Mouse (Mus musculus) liver, adult 2 months (tissue): ENCODE measurements around the gene Ubac2. TPM values are rescaled to one million over a fixed set of nuclear protein-coding genes. Genes with fewer than 3 reads are reported as not detected.

ENCODE experiments used
- DNase-seq: peaks from one replicate; pipeline ENCODE4 v3.0.0-alpha.2; 2011; ENCODE audit warnings: low read depth, low spot score; ENCODE audit errors: extremely low read depth
- H3K27ac ChIP-seq: fragments of 200-500 bp; replicated peaks from 2 replicates; pipeline ENCODE4 v1.5.1; 2012; ENCODE audit warnings: low read depth, mild to moderate bottlenecking, control low read depth, inconsistent platforms, low read length; ENCODE audit not compliant: insufficient read depth
- H3K27me3 ChIP-seq: fragments of 200-500 bp; 2 replicates; pipeline ENCODE4 v1.6.1; 2012; ENCODE audit warnings: mild to moderate bottlenecking, moderate library complexity, low read length, inconsistent platforms; ENCODE audit not compliant: control insufficient read depth, insufficient read depth
- H3K36me3 ChIP-seq: fragments of 200-500 bp; 2 replicates; pipeline ENCODE4 v1.6.1; 2012; ENCODE audit warnings: low read length, inconsistent platforms; ENCODE audit not compliant: control insufficient read depth, insufficient read depth
- H3K4me1 ChIP-seq: fragments of 200-500 bp; 2 replicates; pipeline ENCODE4 v1.6.1; 2011; ENCODE audit warnings: low read length; ENCODE audit not compliant: control insufficient read depth, insufficient read depth
- H3K4me3 ChIP-seq: fragments of 200-500 bp; 2 replicates; pipeline ENCODE4 v1.5.1; 2011; ENCODE audit warnings: low read depth, mild to moderate bottlenecking, control low read depth, low read length, moderate library complexity; ENCODE audit not compliant: insufficient read depth
- H3K79me2 ChIP-seq: fragments of 200-500 bp; 2 replicates; pipeline ENCODE4 v1.6.1; 2012; ENCODE audit warnings: inconsistent platforms, mild to moderate bottlenecking, low read length, moderate library complexity; ENCODE audit not compliant: control insufficient read depth, insufficient read depth
- H3K9ac ChIP-seq: fragments of 200-500 bp; 2 replicates; pipeline ENCODE4 v1.6.1; 2012; ENCODE audit warnings: low read depth, mild to moderate bottlenecking, control low read depth, inconsistent platforms, low read length
- CTCF ChIP-seq: fragments of 200-500 bp; IDR thresholded peaks from 2 replicates; pipeline ENCODE4 v1.5.1; 2011; ENCODE audit warnings: low read depth, low read length, control low read depth
- POLR2A ChIP-seq: fragments of 200-500 bp; IDR thresholded peaks from 2 replicates; pipeline ENCODE4 v1.6.1; 2011; ENCODE audit warnings: low read length, control low read depth; ENCODE audit not compliant: insufficient read depth; ENCODE audit errors: extremely low read depth
- WGBS: fragments of 180-500 bp; shearing (Covaris S2); methylation state at CpG from one replicate; pipeline ENCODE4 v1.1.7; 2018; 5-methylcytosine and 5-hydroxymethylcytosine counted together
- polyA plus RNA-seq: library from polyadenylated mRNA; depleted of rRNA; stranded (reverse); fragments of >200 nt; gene quantifications from 2 replicates; pipeline ENCODE4 v1.2.3, GENCODE M21; 2012
- total RNA-seq: library from RNA; depleted of rRNA; stranded (reverse); fragments of >200 nt; gene quantifications from 2 replicates; pipeline ENCODE4 v1.2.3, GENCODE M21; 2014

The Ubac2 gene
- total and polyA plus RNA-seq, 2 experiments: 20.3 to 49.4 TPM

DNA sequence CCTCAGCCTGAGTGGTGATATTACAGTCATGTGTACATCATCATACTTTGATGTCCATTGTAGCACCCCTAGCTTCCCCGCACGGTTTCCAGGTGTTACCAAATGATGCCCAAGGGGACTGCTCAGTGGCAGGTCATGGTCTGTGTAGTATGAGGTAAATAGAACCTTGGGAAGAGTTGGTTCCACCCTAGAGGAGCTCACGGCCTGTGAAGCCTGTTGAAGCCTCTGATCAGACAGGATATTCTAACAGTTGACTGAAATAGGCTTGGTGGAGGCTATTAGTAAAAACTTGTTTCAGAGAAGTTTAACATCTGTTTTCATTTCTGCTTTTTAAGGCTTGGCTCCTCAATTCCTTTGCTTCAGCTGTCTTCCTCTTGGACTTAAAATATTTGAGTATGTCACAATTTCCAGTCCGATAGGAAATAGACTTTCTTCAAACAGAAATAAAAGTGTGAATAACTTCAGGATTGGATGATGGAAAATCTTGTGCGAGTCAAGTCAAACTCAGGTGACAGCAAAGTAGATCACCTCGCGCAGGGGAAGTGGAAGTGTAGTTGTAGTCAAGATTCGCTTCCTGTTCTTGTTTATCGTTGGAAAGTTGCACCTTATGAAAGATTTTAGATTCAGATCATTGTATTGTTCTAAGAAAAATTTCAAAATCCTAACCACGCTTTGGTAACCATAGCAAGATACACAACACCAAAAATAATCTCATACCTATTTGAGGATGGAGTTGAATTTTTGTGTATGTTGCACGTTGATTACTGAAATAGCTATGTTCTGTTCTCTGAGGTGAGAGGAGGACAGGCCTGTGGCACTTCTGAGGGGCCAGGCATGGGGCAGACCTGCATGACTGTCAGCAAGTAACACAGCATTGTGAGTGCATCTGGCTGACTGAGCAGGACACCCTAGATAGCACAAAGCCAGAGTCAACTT is 60.1 kb downstream of the Ubac2 start:
- Histone ChIP-seq H3K79me2 (no peaks in the 10 kb centered on the region; the same call in 1 of the 2 replicates), H3K27me3 (no peaks in the 10 kb centered on the region), H3K4me1 (peaks cover 4% of the 10 kb centered on the region), H3K9ac (no peak overlapping the region), H3K27ac (no peak overlapping the region; the same call in 1 of the 2 replicates), H3K4me3 (no peak overlapping the region), H3K36me3 (no peaks in the 10 kb centered on the region)
- no peak for DNase-seq
- WGBS: 85% methylated on average over 11 of the region's 11 CpGs
- TF ChIP-seq POLR2A (no peak), CTCF (no peak)

GRCm38 (mm10) chr14:121939582-121939981 is 61.2 kb downstream of the Ubac2 start:
- H3K9ac ChIP-seq: no peak overlapping the region
- no peak for DNase-seq
- no peaks in the 10 kb centered on the region for H3K27me3 ChIP-seq
- no peak overlapping the region for H3K27ac ChIP-seq
- H3K4me3 ChIP-seq: no peak overlapping the region
- H3K79me2 ChIP-seq: no peaks in the 10 kb centered on the region; the same call in 1 of the 2 replicates
- TF ChIP-seq POLR2A: no peak
- TF ChIP-seq CTCF: no peak
- 93% methylated on average over 3 of the region's 3 CpGs for WGBS
- no peaks in the 10 kb centered on the region for H3K36me3 ChIP-seq
- H3K4me1 ChIP-seq: no peaks in the 10 kb centered on the region

DNA sequence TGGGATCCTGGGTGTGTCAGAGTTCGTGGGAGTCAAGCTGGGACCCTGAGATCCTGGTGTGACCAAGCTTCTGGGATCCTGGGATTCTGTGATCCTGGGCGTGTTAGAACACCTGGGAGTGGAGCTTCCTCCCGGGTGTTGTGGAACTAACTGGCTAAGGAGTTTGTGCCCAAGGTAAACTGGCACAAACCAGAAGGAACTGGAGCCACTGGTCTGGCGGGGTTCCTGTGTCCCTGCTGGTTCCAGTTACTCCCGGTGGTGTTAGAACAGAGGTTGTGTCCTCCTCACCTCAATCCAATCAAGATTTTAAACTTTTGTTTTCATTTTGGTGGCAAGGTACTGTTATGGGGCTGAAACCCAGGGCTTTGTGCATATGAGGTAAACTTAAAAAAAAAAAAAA is 67.7 kb downstream of the Ubac2 start:
- 75% methylated on average over 5 of the region's 5 CpGs for WGBS
- no peak for TF ChIP-seq CTCF
- TF ChIP-seq POLR2A: no peak
- Histone ChIP-seq H3K27ac (no peak overlapping the region), H3K79me2 (no peaks in the 10 kb centered on the region; the same call in 1 of the 2 replicates), H3K4me1 (no peaks in the 10 kb centered on the region), H3K27me3 (no peaks in the 10 kb centered on the region), H3K36me3 (no peaks in the 10 kb centered on the region), H3K9ac (no peak overlapping the region), H3K4me3 (no peak overlapping the region)
- no peak for DNase-seq

DNA sequence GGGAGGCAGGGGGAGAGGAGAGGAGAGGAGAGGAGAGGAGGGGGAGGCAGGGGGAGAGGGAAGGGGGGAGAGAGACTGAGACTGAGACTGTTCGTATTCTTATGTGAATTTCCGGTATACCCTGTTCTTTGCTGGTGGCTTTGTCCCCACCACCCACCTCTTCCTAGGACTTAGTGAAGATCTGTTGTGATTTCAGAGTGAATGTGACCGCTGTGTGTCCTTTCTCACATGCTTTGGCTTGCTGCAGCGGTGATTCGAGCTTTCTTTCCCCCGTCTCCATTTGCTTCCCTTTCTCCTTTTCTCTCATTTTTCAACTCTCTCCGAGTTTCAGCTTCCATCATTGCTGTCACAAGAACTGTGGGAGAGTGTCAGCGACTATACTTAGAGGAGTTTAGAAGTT is 68.3 kb downstream of the Ubac2 start:
- no peak overlapping the region for H3K27ac ChIP-seq
- no peak overlapping the region for H3K4me3 ChIP-seq
- no peaks in the 10 kb centered on the region for H3K36me3 ChIP-seq
- 87% methylated on average over 8 of the region's 8 CpGs for WGBS
- no peak overlapping the region for H3K9ac ChIP-seq
- no peaks in the 10 kb centered on the region for H3K27me3 ChIP-seq
- DNase-seq: no peak
- TF ChIP-seq CTCF: no peak
- no peak for TF ChIP-seq POLR2A
- peaks cover 4% of the 10 kb centered on the region; the same call in 1 of the 2 replicates for H3K4me1 ChIP-seq
- H3K79me2 ChIP-seq: no peaks in the 10 kb centered on the region; the same call in 1 of the 2 replicates

GRCm38 (mm10) chr14:121947201-121947760 is 68.9 kb downstream of the Ubac2 start:
- Histone ChIP-seq H3K4me1 (peaks cover 5% of the 10 kb centered on the region; the same call in 1 of the 2 replicates), H3K9ac (no peak overlapping the region), H3K36me3 (no peaks in the 10 kb centered on the region), H3K4me3 (no peak overlapping the region), H3K27me3 (no peaks in the 10 kb centered on the region), H3K79me2 (no peaks in the 10 kb centered on the region; the same call in 1 of the 2 replicates), H3K27ac (no peak overlapping the region)
- TF ChIP-seq CTCF (no peak), POLR2A (no peak)
- WGBS: 89% methylated on average over 8 of the region's 8 CpGs
- no peak for DNase-seq
